Mouse (Mus musculus) MEL (cell line): ENCODE data around the gene Myog.

ENCODE experiments used
- CTCF ChIP-seq, 3 experiments: IDR thresholded peaks in 2 of 3; conservative IDR thresholded peaks in 1 of 3; 2 replicates each; pipeline ENCODE4 v1.5.1; 2011 to 2012; ENCODE audit warnings: low read length in 3 of 3, low read depth in 2 of 3, mild to moderate bottlenecking in 2 of 3, improper control_type of control experiment in 1 of 3, inconsistent platforms in 1 of 3, mixed read lengths in 1 of 3, moderate library complexity in 1 of 3; ENCODE audit not compliant: control insufficient read depth in 1 of 3, insufficient read depth in 1 of 3, poor library complexity in 1 of 3, severe bottlenecking in 1 of 3
- E2F4 ChIP-seq: IDR thresholded peaks from 2 replicates; pipeline ENCODE4 v1.6.1; 2011; ENCODE audit warnings: low read depth, low read length, improper control_type of control experiment, borderline replicate concordance
- EP300 ChIP-seq, 2 experiments: IDR thresholded peaks; 2 replicates each; pipeline ENCODE4 v1.6.1; 2011; ENCODE audit warnings: improper control_type of control experiment in 2 of 2, low read length in 2 of 2, low read depth in 1 of 2, mild to moderate bottlenecking in 1 of 2
- GABPA ChIP-seq: IDR thresholded peaks from 2 replicates; pipeline ENCODE4 v1.6.1; 2012; ENCODE audit warnings: low read depth, mild to moderate bottlenecking, inconsistent platforms, low read length, improper control_type of control experiment, moderate library complexity
- NELFE ChIP-seq: IDR thresholded peaks from 2 replicates; pipeline ENCODE4 v1.6.1; 2011; ENCODE audit warnings: low read depth, low read length, improper control_type of control experiment
- POLR2AphosphoS5 ChIP-seq: IDR thresholded peaks from 2 replicates; pipeline ENCODE4 v1.6.1; 2012; ENCODE audit warnings: low read depth, borderline replicate concordance, mild to moderate bottlenecking, inconsistent platforms, low read length, moderate library complexity, mixed read lengths
- TBP ChIP-seq: IDR thresholded peaks from 2 replicates; pipeline ENCODE4 v1.8.0; 2011; ENCODE audit warnings: low read depth, low read length, improper control_type of control experiment
- TCF12 ChIP-seq: IDR thresholded peaks from 2 replicates; pipeline ENCODE4 v1.6.1; 2014; ENCODE audit warnings: low read depth, mild to moderate bottlenecking, inconsistent platforms, low read length, improper control_type of control experiment, moderate library complexity
- USF2 ChIP-seq, 2 experiments: IDR thresholded peaks; 2 replicates each; pipeline ENCODE4 v1.6.1; 2011 to 2012; ENCODE audit warnings: improper control_type of control experiment in 2 of 2, low read length in 2 of 2, borderline replicate concordance in 1 of 2, inconsistent platforms in 1 of 2, low read depth in 1 of 2, mild to moderate bottlenecking in 1 of 2; ENCODE audit not compliant: insufficient read depth in 1 of 2
- ZNF384 ChIP-seq: IDR thresholded peaks from 2 replicates; pipeline ENCODE4 v1.6.1; 2012; ENCODE audit warnings: low read depth, mild to moderate bottlenecking, inconsistent platforms, low read length, improper control_type of control experiment

GRCm38 (mm10) chr1:134320691-134321301, 31.0 kb downstream of the Myog start:
- TF ChIP-seq POLR2AphosphoS5 (no peak), CTCF (IDR thresholded peaks at IDR 0.05 in 2 of 3, conservative IDR thresholded peaks at IDR 0.05 in 1 of 3; ENCODE audit: control insufficient read depth in 1 of 3, insufficient read depth in 1 of 3, low read depth in 2 of 3, low read length in 3 of 3, poor library complexity in 1 of 3, severe bottlenecking in 1 of 3) (no peak), ZNF384 (no peak), E2F4 (no peak), NELFE (no peak), EP300 (IDR thresholded peaks at IDR 0.05; ENCODE audit: low read depth in 1 of 2, low read length in 2 of 2) (no peak), GABPA (no peak), TBP (no peak), TCF12 (no peak), USF2 (IDR thresholded peaks at IDR 0.05; ENCODE audit: borderline replicate concordance in 1 of 2, insufficient read depth in 1 of 2, low read depth in 1 of 2, low read length in 2 of 2) (no peak)
